Mouse (Mus musculus): ENCODE measurements around the gene Uba2.
"Not testable (repeated sequence)": the region's sequence is repeated elsewhere in the genome, so short reads cannot be mapped to it uniquely, and the experiment has no call there.

The Uba2 gene

DNA sequence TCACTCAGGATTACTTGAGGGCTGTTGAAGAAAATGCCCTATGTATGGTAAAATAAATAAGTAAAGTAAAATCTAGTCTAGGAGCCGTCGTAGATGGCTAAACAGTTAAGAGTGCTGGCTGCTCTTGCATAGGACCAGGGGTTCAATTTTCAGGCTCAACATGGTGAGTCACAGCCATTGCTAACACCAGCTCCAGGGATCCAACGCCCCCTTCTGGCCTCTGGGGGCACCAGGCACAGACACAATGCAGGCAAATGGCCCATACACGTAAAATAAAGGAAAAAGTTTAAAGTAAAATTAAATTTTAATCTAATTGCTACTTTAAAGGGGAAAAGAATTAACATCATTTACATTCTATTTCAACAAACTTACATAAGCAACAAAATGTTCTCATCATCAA, 2.5 kb downstream of the Uba2 start:
- DNase-seq (ENCODE audit: low read depth, low spot score) = peak; percentile 39

DNA sequence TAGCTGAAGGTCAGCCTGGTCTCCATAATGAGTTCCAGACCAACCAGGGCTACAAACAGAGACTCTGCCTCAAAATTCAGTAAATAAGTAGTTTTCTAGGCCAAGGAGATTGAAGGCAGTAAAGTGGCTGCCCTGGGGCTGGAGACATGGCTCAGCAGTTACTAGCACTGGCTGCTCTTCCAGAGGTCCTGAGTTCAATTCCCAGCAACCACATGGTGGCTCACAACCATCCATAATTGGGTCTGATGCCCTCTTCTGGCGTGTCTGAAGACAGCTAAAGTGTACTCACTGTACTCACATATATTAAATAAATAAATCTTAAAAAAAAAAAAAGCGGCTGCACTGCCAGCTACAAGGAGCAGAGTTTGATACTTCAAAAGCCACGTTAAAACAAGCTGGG, 3.4 kb downstream of the Uba2 start:
- no peak for DNase-seq (ENCODE audit: low read depth, low spot score)

GRCm38 (mm10) chr7:34164671-34165070, 4.7 kb downstream of the Uba2 start:
- DNase-seq (ENCODE audit: low read depth, low spot score) = no peak

DNA sequence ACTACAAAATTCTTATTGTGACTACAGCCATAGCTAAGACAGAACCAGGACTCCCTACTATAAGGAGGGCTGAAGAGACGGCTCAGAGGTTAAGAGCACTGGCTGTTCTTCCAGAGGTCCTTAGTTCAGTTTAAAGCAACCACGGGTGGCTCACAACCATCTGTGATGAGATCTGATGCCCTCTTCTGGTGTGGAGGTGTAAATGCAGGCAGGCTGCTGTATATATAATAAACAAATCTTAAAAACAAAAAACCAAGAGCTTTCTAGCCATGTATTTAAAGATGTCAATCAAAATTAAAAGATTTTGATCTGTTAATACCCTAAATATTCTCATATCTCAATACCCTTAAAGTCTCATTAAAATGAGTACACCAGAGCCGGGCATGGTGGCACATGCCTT, 10.2 kb downstream of the Uba2 start:
- no peak for DNase-seq (ENCODE audit: low read depth, low spot score)

DNA sequence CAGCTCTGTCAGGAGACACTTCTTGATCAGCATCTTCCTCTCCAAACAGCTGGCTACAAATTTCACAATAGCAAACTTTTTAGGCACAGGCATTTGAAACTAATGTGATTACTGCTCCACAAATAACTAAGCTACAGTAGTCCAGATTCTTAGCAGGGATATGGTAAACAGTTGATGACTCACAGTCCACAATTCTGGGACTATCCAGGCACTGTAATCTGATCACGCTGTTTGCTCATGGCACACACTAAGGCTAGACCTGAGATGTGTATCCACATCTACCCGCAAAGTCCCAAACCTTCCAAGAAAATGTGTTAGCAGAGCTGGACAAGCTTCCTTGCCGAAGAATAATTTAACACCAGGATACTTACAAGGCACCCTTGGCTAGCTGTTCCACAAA, 11.4 kb downstream of the Uba2 start:
- no peak for DNase-seq (ENCODE audit: low read depth, low spot score)

- no peak for DNase-seq (ENCODE audit: low read depth, low spot score)
These were observed 22.2 kb downstream of the Uba2 start for GRCm38 (mm10) chr7:34147193-34147592.

DNA sequence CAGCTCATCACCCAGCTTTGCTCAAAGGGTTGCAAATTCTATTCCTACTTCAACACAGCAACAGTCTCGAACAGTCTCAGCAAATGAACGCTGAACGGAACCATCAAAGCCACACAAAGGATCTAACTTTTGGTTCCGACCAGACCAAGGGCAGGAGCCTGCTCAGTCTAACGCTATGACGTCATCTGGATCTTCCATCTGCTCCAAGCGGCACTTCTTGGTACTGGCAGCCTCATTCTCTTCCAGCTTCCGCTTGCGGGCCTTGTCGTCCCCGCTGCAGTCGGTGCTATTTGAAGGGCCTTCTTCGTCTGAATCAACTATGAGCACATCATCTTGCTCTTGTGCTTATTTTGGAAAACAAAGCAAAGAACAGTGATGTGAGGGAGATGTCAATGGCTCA, 28.3 kb downstream of the Uba2 start:
- no peak for DNase-seq (ENCODE audit: low read depth, low spot score)

DNA sequence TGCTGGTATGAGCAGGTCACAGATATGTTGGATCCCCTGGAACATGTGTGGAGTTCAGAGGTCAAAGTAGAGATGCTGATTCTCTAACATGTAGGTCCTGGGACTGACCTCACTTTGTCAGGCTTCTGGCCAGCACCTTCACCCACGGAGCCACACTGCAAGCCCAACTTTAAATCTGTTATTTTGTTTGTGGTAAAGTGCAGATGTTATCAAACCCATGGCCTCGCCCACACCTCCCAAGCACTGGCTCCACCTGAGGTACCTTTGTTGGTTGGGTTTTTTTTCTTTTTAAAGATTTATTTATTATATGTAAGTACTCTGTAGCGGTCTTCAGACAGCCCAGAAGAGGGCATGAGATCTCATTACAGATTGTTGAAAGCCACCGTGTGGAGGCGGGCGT, 29.9 kb downstream of the Uba2 start:
- no peak for DNase-seq (ENCODE audit: low read depth, low spot score)

- no peak for DNase-seq (ENCODE audit: low read depth, low spot score)
These were observed 35.1 kb downstream of the Uba2 start for GRCm38 (mm10) chr7:34134336-34134735.

DNA sequence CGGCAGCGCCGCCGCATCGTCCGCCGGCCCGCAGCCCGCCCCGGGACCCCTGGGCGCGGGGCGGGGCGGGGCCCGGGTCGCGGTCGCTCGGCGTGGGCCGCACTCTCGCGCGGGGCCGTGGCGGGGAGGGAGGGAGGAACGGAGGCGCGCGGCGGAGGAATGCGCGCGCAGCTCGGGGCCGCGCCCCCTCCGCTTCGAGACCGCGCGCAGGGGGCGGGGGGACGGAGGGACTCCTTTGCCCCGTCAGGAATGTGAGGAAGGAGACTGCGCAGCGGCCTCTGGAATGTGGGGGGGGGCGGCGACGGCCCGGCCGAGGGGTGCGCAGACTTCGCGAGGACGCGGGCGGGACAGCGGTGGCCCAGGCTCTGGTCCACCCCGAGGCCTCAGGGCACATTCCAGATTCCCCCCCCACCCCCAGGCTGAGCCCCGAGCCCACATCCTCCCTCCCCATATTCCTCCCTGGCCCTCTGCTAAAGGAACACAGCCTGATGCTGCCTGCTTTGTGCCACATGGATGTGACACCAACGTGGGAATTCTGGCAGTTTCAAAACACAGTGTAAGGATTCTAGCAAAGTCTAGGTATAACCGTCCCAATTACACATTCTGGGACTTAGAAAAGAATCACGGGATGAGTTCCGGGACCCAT, 36.2 kb downstream of the Uba2 start, which contains the start of gene Wtip:
Gene Wtip, minus strand, starts transcription at position 152 of the 646 bp plus-strand sequence.
- DNase-seq (ENCODE audit: low read depth, low spot score) = no peak

GRCm38 (mm10) chr7:34132355-34133079, 36.9 kb downstream of the Uba2 start:
- no peak for DNase-seq (ENCODE audit: low read depth, low spot score)

DNA sequence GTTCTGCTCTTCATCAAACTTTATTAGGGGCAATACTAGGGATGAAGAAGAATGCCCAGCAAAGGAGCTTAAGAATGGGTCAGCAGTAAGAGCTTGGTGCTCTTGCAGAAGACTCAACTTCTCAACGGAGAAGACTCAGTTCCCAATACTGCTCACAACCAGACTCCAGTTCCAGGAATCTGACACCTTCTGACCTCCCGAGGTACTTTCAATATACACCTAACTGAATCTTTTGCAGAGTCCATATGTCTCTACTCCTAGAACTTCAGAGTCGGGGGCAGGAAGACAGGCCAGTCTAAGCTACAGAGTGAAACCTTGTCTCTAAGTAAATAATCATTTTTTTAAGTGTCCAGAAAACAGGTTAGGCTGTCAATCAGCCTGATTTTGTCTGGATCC, 37.4 kb downstream of the Uba2 start:
- DNase-seq (ENCODE audit: low read depth, low spot score) = no peak

GRCm38 (mm10) chr7:34131118-34131517, 38.3 kb downstream of the Uba2 start:
- no peak for DNase-seq (ENCODE audit: low read depth, low spot score)

DNA sequence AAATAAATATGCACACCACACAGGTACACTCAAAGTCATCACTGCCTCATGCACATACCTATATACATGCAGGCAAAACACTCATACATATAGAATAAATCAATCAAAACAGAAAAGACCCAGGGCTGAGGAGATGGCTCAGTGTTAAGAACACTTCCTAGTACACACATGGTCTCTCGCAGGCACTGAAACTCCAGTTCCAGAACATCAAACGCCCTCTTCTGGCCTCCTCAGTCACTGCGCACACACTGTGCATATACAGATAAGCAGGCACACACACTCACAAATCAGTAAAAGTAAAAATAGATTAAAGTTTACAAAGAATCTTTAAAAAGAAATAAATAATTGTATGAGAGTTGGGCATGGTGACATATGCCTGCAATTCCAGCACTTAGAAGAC, 43.1 kb downstream of the Uba2 start:
- no peak for DNase-seq (ENCODE audit: low read depth, low spot score)

DNA sequence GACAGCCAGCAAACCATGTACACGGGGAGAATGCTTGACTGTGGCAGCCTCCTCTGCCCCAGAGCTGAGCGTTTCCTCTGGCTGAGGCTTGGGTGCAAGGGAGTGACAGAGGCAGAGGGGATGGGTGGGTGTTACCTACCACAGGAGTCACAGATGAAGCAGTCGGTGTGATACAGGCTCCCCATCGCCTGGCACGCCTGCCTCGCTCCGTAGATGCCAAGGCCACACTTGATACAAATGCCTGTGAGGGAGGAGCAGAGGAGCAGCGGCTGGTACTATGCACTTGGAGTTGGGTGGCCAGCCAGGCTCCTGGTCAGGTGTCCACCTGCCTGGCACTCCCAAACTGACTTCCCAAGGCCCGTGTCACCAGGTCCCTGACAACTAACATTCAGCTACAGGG, 44.1 kb downstream of the Uba2 start:
- DNase-seq (ENCODE audit: low read depth, low spot score) = no peak

DNA sequence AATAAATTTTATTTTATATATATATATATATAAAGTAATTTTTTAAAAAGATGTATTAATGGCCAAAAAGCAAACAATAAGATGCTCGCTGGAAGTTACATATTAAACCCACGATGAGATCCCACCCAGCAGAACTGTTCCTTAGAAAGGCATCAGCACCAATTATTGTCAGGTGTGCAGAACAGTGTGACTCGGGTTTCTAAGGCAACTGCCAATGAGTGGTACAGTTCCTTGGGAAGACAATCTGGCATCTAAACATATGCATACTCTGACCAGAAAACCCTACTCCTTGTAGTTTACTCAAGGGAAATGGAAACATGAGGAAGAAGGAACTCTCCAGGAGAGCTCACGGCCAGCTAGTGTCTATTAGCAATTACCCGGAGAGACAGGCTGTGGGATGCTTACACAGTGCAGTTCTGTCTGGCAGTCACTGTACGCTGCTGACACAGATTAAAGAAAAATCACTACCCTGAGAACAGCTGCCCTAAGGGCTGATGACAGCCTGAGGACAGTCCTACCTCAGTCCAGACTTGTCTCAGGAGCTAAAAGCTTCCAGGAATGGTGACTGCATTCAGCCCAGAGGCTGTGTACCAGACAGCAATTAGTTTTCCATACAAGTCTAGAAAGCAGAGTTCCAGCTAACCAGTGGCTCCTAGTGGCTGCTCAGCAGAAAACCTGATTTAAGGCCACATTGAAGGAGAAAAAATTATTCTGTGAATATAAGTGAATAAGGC, 46.2 kb downstream of the Uba2 start:
- DNase-seq (ENCODE audit: low read depth, low spot score) = no peak

DNA sequence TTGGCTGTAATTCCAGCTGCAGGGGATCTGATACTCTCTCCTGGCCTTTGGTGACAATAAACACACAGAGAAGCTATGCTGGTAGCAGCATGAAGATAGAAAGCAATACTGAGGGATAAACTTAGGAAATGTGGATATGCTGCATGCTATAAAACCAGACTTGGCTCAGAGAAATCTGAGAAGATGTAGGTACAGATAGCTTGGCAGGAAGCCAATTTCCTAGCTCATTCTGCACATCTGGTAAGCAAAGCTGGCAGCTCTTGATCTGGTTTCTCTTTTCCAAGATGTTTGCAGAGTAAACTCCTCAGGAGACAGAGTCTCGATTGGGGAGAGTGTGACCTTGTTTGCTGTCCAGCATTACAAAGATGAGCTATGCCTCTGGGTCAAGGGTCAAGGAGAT, 48.8 kb downstream of the Uba2 start:
- DNase-seq (ENCODE audit: low read depth, low spot score) = not testable (repeated sequence)

DNA sequence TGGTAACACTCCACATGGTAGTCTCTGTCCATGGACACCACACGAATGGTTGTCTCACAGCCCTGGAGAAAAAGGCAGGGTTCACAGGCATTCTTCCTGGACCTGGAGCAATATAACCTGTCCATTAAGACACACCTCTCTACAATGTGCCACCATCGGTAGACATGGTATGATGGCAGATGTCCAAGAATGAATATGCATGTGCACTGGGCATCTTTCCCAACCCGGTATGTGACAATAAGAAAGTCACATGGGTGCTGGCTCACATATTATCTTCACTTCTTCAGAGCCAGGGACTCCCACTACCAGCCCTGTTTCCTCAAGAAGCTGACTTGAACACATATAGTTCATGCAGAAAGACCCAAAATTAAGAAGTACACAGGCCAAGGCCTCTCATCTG, 52.8 kb downstream of the Uba2 start:
- DNase-seq (ENCODE audit: low read depth, low spot score) = no peak

GRCm38 (mm10) chr7:34109190-34109589, 60.2 kb downstream of the Uba2 start:
- DNase-seq (ENCODE audit: low read depth, low spot score) = no peak

- DNase-seq (ENCODE audit: low read depth, low spot score) = no peak
These were observed 68.1 kb downstream of the Uba2 start for GRCm38 (mm10) chr7:34101276-34101675.

- DNase-seq (ENCODE audit: low read depth, low spot score) = no peak
These were observed 69.4 kb downstream of the Uba2 start for GRCm38 (mm10) chr7:34100002-34100401.

DNA sequence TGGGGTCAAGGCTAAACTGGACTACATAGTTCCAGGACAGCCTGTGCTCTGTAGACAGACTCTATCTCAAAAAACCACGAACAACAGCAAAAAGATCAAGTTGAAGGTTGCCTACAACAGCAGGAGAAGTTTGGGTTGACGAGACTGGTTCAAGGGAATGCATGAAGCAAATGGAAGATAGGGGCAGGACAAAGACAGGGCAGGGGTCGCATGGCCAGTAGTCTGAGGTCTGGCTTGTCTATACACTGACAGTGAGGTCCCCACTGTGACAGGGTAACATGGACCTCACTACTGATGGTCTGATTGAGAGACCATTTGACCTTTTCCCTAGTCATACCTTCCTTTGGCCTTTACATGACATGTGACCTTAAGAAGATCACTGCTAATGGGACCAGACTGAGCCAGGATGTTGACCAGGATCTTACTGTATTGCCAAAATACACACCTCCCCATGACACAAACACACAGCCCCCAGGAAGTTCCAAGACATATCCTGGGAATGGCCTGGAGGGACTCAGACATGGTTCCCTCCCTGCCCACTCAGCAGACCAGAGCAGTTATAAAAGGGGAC, 74.4 kb downstream of the Uba2 start, which contains the start of gene Scgb1b30:
Gene Scgb1b30, plus strand, starts transcription at position 521 of the 571 bp plus-strand sequence.
- no peak for DNase-seq (ENCODE audit: low read depth, low spot score)

All from CD4-positive helper T cell, adult 2 months (primary cell).